Mouse (Mus musculus): Measurements from ENCODE around the gene Zfp503. TPM values are rescaled to one million over a fixed set of nuclear protein-coding genes. Genes with fewer than 3 reads are reported as not detected.

Zfp503 gene
- total and polyA plus RNA-seq, 3 experiments, result 0.96 to 2.1 TPM; not detected in 1

GRCm38 (mm10) chr14:21958643-21959042 is 30.8 kb downstream of the Zfp503 start:
- Histone ChIP-seq H3K4me3 (ENCODE audit: control insufficient read depth in 1 of 2, insufficient read depth in 1 of 2, low read depth in 2 of 2, low read length in 2 of 2) (no peak overlapping the region), H3K9ac (ENCODE audit: control insufficient read depth, low read depth, low read length, poor library complexity, severe bottlenecking) (no peak overlapping the region)
- TF ChIP-seq ZC3H11A (IDR thresholded peaks at IDR 0.05; ENCODE audit: low read depth, low read length) (no peak), POLR2A (IDR thresholded peaks at IDR 0.05; ENCODE audit: control insufficient read depth in 1 of 2, insufficient read depth in 1 of 2, low read depth in 1 of 2, low read length in 2 of 2, poor library complexity in 1 of 2) (no peak), MAX (IDR thresholded peaks at IDR 0.05; ENCODE audit: low read length) (no peak), TAL1 (IDR thresholded peaks at IDR 0.05; ENCODE audit: low read length) (no peak), RCOR1 (IDR thresholded peaks at IDR 0.05; ENCODE audit: low read depth, low read length) (no peak), SIN3A (IDR thresholded peaks at IDR 0.05; ENCODE audit: low read length) (no peak), MXI1 (IDR thresholded peaks at IDR 0.05; ENCODE audit: low read depth, low read length) (no peak), UBTF (IDR thresholded peaks at IDR 0.05; ENCODE audit: borderline replicate concordance, insufficient read depth, low read depth, low read length) (no peak), CTCF (IDR thresholded peaks at IDR 0.05 in 2 of 3, conservative IDR thresholded peaks at IDR 0.05 in 1 of 3; ENCODE audit: control insufficient read depth in 1 of 3, insufficient read depth in 1 of 3, low read depth in 2 of 3, low read length in 3 of 3, poor library complexity in 1 of 3, severe bottlenecking in 1 of 3) (no peak), MYB (IDR thresholded peaks at IDR 0.05; ENCODE audit: low read depth, low read length) (no peak), ZNF384 (IDR thresholded peaks at IDR 0.05; ENCODE audit: low read depth, low read length) (no peak), E2F4 (IDR thresholded peaks at IDR 0.05; ENCODE audit: borderline replicate concordance, low read depth, low read length) (no peak), USF2 (IDR thresholded peaks at IDR 0.05; ENCODE audit: borderline replicate concordance in 1 of 2, insufficient read depth in 1 of 2, low read depth in 1 of 2, low read length in 2 of 2) (no peak), CHD2 (IDR thresholded peaks at IDR 0.05; ENCODE audit: low read length) (no peak), MEF2A (IDR thresholded peaks at IDR 0.05; ENCODE audit: extremely low read depth, insufficient replicate concordance, low read depth, low read length, poor library complexity, severe bottlenecking) (no peak), TBP (IDR thresholded peaks at IDR 0.05; ENCODE audit: low read depth, low read length) (no peak)

DNA sequence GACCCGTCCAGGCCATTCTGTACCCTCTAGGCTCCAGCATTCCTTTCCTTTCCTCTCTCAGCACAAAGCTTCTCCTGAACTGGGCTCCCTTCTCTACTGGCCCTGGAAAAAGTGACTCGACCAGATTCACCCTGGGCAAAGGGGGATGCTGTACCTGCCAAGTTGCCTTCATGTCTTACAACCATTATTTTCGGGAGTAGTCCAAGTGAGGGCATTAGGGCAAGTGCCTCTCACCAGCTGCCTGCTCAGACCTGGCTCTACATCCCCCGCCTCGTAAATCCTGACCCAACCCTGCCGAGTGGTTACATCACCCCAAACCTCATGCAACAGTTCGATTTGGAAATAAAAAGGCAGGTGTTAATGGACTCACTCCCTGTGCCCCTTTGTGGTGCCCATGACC is 36.9 kb downstream of the Zfp503 start:
- Histone ChIP-seq H3K9ac (ENCODE audit: control insufficient read depth, low read depth, low read length, poor library complexity, severe bottlenecking) (no peak overlapping the region), H3K36me3 (ENCODE audit: control insufficient read depth in 1 of 2, insufficient read depth in 2 of 2, low read length in 2 of 2) (no peaks in the 10 kb centered on the region), H3K27ac (ENCODE audit: control insufficient read depth, low read depth, low read length) (no peak overlapping the region), H3K4me3 (ENCODE audit: control insufficient read depth in 1 of 2, insufficient read depth in 1 of 2, low read depth in 2 of 2, low read length in 2 of 2) (no peak overlapping the region), H3K27me3 (ENCODE audit: control insufficient read depth in 1 of 2, insufficient read depth in 2 of 2, low read length in 2 of 2) (no peaks in the 10 kb centered on the region), H3K9me3 (replicated peaks; ENCODE audit: insufficient read depth, low read length) (no peaks in the 10 kb centered on the region), H3K4me1 (ENCODE audit: control insufficient read depth in 1 of 2, insufficient read depth in 2 of 2, low read length in 2 of 2) (no peaks in the 10 kb centered on the region), H3K79me2 (ENCODE audit: control insufficient read depth, insufficient read depth, low read length, poor library complexity) (no peaks in the 10 kb centered on the region)
- TF ChIP-seq TCF12 (IDR thresholded peaks at IDR 0.05; ENCODE audit: low read depth, low read length) (no peak), MYC (IDR thresholded peaks at IDR 0.05; ENCODE audit: low read depth, low read length) (no peak), POLR2AphosphoS2 (IDR thresholded peaks at IDR 0.05; ENCODE audit: low read length) (no peak), E2F4 (IDR thresholded peaks at IDR 0.05; ENCODE audit: borderline replicate concordance, low read depth, low read length) (no peak), CHD1 (IDR thresholded peaks at IDR 0.05; ENCODE audit: low read depth, low read length) (no peak), MAX (IDR thresholded peaks at IDR 0.05; ENCODE audit: low read length) (no peak), UBTF (IDR thresholded peaks at IDR 0.05; ENCODE audit: borderline replicate concordance, insufficient read depth, low read depth, low read length) (no peak), BHLHE40 (IDR thresholded peaks at IDR 0.05; ENCODE audit: borderline replicate concordance, low read depth, low read length) (no peak), HCFC1 (IDR thresholded peaks at IDR 0.05; ENCODE audit: low read depth, low read length) (no peak), CHD2 (IDR thresholded peaks at IDR 0.05; ENCODE audit: low read length) (no peak), KAT2A (conservative IDR thresholded peaks at IDR 0.05; ENCODE audit: low read depth, low read length) (no peak), EP300 (IDR thresholded peaks at IDR 0.05; ENCODE audit: low read depth in 1 of 2, low read length in 2 of 2) (no peak)
- DNase-seq (ENCODE audit: low read depth, low spot score), result no peak

More at GRCm38 (mm10) chr14:21958643-21959042, 30.8 kb downstream of the Zfp503 start:
- Histone ChIP-seq H3K36me3 (ENCODE audit: control insufficient read depth in 1 of 2, insufficient read depth in 2 of 2, low read length in 2 of 2) (no peaks in the 10 kb centered on the region), H3K4me1 (ENCODE audit: control insufficient read depth in 1 of 2, insufficient read depth in 2 of 2, low read length in 2 of 2) (no peaks in the 10 kb centered on the region), H3K79me2 (ENCODE audit: control insufficient read depth, insufficient read depth, low read length, poor library complexity) (no peaks in the 10 kb centered on the region), H3K9me3 (replicated peaks; ENCODE audit: insufficient read depth, low read length) (no peaks in the 10 kb centered on the region), H3K27ac (ENCODE audit: control insufficient read depth, low read depth, low read length) (no peak overlapping the region), H3K27me3 (ENCODE audit: control insufficient read depth in 1 of 2, insufficient read depth in 2 of 2, low read length in 2 of 2) (no peaks in the 10 kb centered on the region)
- DNase-seq (ENCODE audit: low read depth, low spot score), result no peak

All from MEL (cell line).